Mouse (Mus musculus): ENCODE data around the gene Ankfy1. TPM values are rescaled to one million over a fixed set of nuclear protein-coding genes. Genes with fewer than 3 reads are reported as not detected.
"Not testable (repeated sequence)": the region's sequence is repeated elsewhere in the genome, so short reads cannot be mapped to it uniquely, and the experiment has no call there.

Ankfy1 gene
- total RNA-seq, 2 experiments from 2014 or later: 32.5 to 34.0 TPM

- DNase-seq (ENCODE audit: low spot score in 2 of 2); intact Hi-C loops (cut with DNase I): not testable (repeated sequence)
Measured at GRCm38 (mm10) chr11:72705111-72705510, 15.3 kb downstream of the Ankfy1 start.

- intact Hi-C loops (cut with DNase I): no loop called here
- DNase-seq (ENCODE audit: low spot score in 2 of 2): peak; percentile 63 to 86
Measured at GRCm38 (mm10) chr11:72712721-72713120, 22.9 kb downstream of the Ankfy1 start.

DNA sequence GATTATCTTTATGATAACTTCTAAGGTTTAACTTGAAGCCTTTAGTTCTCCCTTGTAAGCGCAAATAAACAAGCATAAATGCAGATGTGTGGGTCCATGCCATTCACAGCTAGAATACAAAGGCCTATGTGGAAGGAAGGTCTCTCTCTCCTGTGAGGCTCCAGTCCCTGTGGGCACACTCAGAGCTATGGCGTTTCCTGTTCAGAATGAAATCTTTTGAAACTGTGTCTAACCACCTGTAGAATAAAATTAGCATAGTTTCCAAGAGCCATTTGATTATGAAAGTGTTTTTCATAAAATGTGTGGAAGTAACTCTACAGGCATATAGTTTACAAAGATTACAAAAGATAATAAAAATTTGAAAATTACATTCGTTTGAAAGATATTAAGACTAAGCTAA is 28.4 kb downstream of the Ankfy1 start:
- intact Hi-C loops (cut with DNase I): no loop called here
- DNase-seq (ENCODE audit: low spot score in 2 of 2): no peak

GRCm38 (mm10) chr11:72723165-72723564 is 33.4 kb downstream of the Ankfy1 start:
- intact Hi-C loops (cut with DNase I): no loop called here
- no peak for DNase-seq (ENCODE audit: low spot score in 2 of 2)

- DNase-seq (ENCODE audit: low spot score in 2 of 2): no peak
- intact Hi-C loops (cut with DNase I): loop anchor here (2.0 kb wide), 1 partner anchor 153 kb away; no protein-coding TSS in a partner anchor
Measured at GRCm38 (mm10) chr11:72723871-72724270, 34.1 kb downstream of the Ankfy1 start.

DNA sequence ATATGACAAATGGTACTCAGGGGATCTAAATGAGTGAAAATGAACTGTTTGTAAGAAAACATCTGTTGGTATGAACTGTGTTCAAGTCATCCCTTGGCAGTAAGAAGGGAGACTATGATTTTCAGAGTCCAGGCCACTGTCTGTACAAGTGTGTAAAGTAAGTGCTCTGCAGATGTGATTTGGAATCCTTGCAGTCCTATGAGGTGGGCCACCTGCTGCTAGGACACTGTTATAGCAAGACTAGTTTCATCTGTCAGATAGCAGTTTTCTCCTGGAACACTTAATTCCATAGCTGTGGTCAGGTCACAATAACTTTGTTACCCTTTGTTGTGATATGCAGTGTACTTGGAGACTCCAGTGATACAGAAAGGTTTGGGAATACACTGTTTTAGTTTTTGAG is 36.2 kb downstream of the Ankfy1 start:
- peak in 1 of 2 experiments; percentile 19 for DNase-seq (ENCODE audit: low spot score in 2 of 2)
- intact Hi-C loops (cut with DNase I): no loop called here

DNA sequence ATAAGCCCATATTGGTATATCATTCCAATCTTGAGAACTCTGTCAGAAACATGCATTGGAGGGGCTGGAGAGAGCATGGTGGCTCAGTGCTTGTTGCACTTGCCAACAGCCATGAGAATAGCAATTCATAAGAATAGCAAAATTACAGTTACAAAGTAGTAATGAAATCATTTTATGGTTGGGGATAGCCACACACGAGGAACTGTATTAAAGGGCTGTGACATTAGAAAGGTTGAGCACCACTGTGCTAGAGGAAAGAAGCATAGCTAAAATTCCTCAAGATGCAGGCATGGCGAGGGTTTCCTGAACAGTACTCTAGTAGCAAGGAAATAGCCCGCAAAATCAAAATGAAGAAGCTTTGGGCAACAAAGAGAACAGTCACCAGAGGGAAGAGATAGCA is 43.9 kb downstream of the Ankfy1 start:
- no peak for DNase-seq (ENCODE audit: low spot score in 2 of 2)

DNA sequence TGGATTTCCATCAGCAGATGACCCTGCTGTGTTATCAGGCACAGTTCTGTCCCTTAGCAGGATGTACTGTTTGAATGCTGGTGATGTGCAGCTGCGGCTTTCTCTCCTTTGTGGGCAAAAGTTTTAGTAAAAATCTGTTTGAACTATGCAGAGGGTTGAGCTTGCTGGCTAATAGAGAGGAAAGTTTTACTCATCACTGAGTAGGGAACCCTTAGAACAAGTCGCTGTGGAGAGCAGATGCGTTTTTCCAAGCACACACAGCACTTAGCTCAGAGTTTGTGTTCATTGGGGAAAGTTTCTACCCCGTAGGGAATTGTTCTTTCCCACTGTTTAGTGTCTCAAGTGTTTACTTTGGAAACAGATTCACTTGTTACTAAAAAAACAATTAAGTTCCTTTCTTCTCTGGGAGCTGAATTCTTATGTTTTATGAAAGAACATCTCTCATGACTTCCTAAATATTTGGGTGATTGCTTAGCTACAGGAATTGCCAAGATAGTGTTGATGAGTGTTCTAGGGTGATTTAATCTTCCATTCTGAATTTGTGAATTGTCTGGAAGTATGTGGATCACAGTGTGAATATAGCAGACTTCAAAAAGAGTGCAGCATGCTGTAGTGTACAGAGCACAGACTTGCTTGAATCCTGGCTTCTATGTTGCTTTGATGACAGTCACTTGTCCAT is 45.2 kb downstream of the Ankfy1 start:
- intact Hi-C loops (cut with DNase I): loop anchor here (5.0 kb wide), 1 partner anchor 163 kb away; no protein-coding TSS in a partner anchor
- DNase-seq (ENCODE audit: low spot score in 2 of 2): no peak

More for the DNA sequence above, 43.9 kb downstream of the Ankfy1 start:
- intact Hi-C loops (cut with DNase I): no loop called here

- intact Hi-C loops (cut with DNase I): loop anchor here (5.0 kb wide), 1 partner anchor 163 kb away; no protein-coding TSS in a partner anchor
- DNase-seq (ENCODE audit: low spot score in 2 of 2): no peak
Measured at GRCm38 (mm10) chr11:72735519-72735860, 45.7 kb downstream of the Ankfy1 start.

DNA sequence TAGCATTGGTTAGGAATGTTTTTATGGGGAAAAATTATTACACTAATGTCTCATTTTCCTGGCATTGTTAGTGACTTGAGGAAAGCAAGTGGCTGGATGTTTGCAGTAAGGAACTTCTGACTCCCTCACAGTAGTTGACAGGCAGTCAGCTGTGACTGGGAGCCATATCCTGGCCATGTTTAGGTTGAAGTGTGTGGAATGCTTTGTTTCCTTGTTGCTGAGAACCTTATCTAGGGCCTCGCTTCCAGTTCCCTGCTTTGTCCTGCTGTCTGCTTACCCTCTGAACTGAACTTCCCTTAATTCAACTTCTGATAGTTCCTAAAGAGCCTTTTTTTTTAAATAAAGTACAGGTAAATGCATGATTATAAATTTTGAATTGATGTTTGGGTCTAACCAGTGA is 46.5 kb downstream of the Ankfy1 start:
- intact Hi-C loops (cut with DNase I): loop anchor here (5.0 kb wide), 1 partner anchor 164 kb away; no protein-coding TSS in a partner anchor
- DNase-seq (ENCODE audit: low spot score in 2 of 2): no peak

GRCm38 (mm10) chr11:72737517-72737916 is 47.7 kb downstream of the Ankfy1 start:
- DNase-seq (ENCODE audit: low spot score in 2 of 2): not testable (repeated sequence)

GRCm38 (mm10) chr11:72739048-72739447 is 49.2 kb downstream of the Ankfy1 start:
- intact Hi-C loops (cut with DNase I): loop anchor here (5.0 kb wide), 1 partner anchor 167 kb away; no protein-coding TSS in a partner anchor

More at GRCm38 (mm10) chr11:72737517-72737916, 47.7 kb downstream of the Ankfy1 start:
- intact Hi-C loops (cut with DNase I): loop anchor here (5.0 kb wide), 1 partner anchor 165 kb away; no protein-coding TSS in a partner anchor

DNA sequence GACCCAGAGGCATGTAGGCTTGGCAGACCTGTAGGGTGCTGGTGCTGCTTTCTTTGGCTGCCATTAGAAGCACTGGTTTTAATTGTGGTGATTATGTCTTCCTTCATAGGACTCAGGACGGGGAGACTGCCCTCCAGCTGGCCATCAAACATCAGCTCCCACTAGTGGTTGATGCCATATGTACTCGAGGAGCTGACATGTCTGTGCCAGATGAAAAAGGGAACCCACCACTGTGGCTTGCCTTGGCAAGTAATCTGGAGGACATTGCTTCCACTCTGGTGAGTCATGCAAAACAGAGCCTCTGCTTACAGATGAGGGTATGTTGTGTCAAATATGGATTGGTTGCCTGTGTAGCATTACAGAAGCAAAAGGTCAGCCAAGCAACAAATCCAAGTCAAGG is 62.1 kb downstream of the Ankfy1 start:
- intact Hi-C loops (cut with DNase I): no loop called here
- DNase-seq (ENCODE audit: low spot score in 2 of 2): no peak

More at GRCm38 (mm10) chr11:72739048-72739447, 49.2 kb downstream of the Ankfy1 start:
- DNase-seq (ENCODE audit: low spot score in 2 of 2): peak in 1 of 2 experiments; percentile 51

DNA sequence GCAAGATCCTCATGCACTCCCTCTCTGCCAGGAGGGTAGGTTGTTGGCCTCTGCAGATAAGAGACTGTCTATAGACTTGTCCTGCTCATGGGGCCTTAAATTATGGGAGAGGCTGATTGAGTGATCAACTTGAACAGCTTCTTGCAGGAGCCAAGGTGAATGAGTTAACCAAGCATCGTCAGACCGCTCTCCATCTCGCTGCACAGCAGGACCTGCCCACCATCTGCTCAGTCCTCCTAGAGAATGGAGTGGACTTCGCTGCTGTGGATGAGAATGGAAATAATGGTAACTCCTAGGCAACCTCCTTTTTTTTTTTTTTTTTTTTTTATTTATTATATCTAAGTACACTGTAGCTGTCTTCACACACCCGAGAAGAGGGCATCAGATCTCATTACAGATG is 68.5 kb downstream of the Ankfy1 start:
- no peak for DNase-seq (ENCODE audit: low spot score in 2 of 2)
- intact Hi-C loops (cut with DNase I): no loop called here

DNA sequence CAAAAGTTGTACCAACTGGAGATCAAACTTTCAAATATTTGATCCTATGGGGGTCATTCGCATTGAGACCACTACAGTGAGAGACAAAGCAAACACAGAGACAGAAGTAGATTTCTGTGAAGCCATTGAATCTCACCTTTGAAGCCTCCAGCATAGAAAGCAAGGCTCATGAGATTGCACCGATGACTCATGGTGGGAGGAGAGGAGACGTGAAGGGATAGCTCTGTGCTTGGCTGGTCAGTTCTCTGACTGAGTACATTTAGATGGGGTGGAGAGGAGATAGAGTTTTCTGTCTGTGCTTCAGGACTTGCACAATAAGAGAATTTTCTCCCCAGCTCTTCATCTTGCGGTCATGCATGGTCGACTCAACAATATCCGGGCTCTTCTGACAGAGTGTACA is 69.8 kb downstream of the Ankfy1 start:
- intact Hi-C loops (cut with DNase I): no loop called here
- no peak for DNase-seq (ENCODE audit: low spot score in 2 of 2)

- intact Hi-C loops (cut with DNase I): loop anchor here (5.0 kb wide), 1 partner anchor 167 kb away; no protein-coding TSS in a partner anchor
- DNase-seq (ENCODE audit: low spot score in 2 of 2): no peak
Measured at GRCm38 (mm10) chr11:72760781-72761180, 71.0 kb downstream of the Ankfy1 start.

DNA sequence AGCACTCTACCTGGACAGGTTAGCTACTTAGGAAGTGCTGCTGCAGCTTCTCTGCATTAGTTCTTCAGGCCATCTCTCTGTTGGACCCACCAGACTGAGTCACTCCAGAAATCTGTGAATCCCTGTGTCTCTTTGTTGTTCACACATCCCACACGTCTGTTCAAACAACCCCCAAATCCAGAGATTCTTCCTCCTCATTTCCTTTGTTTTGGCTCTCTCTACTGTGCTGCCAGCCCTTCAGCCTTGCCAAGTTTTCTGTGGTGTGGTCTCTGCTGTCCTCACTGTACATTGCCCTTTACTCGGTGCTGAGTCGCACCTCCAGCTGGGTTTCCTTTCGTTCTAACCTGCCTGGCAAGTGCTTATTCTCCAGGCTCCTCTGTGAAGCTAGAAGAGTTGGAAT is 74.5 kb downstream of the Ankfy1 start:
- DNase-seq (ENCODE audit: low spot score in 2 of 2): peak; percentile 20 to 69
- intact Hi-C loops (cut with DNase I): loop anchor here (5.0 kb wide), 1 partner anchor 163 kb away; no protein-coding TSS in a partner anchor

DNA sequence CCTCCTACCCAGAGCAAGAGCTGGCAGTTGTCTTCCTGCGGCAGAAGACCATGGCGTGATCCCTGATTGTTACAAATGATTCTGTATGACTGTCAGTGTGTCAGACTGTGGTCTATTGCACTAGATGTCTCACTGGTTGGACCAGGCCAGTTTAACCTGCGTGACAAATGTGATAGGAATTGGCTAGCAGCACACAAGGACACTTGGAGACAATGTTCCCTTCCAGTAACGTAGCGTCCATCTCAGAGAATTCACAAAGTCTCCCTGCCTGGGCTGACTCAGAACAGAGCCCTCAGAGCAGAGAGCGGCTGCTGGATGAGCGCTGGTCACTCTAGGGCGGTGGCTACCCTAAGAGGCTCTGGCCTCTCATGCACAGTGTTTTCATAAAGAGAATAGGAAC is 77.9 kb downstream of the Ankfy1 start:
- intact Hi-C loops (cut with DNase I): no loop called here
- no peak for DNase-seq (ENCODE audit: low spot score in 2 of 2)

DNA sequence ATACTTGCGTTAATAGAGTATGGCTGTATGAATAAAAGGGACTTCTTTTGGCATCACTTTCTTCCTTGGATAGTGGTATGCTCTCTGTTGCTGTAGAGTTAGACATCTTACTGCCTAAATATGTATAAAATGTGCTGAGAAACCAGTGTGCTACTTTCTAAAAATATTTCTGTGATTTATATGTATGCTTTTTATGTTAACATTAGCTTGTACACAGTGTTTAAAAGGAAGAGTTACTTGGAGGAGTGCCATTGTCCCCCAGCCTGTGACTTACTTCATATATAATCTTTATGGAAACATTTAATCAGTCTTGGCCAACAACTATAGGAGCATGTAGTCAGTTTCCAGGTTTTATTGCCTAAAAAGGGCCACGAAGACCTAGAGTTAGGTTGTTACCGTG is 79.3 kb downstream of the Ankfy1 start:
- intact Hi-C loops (cut with DNase I): no loop called here
- DNase-seq (ENCODE audit: low spot score in 2 of 2): peak in 1 of 2 experiments; percentile 62

- intact Hi-C loops (cut with DNase I): no loop called here
- no peak for DNase-seq (ENCODE audit: low spot score in 2 of 2)
Measured at GRCm38 (mm10) chr11:72770324-72770723, 80.5 kb downstream of the Ankfy1 start.

DNA sequence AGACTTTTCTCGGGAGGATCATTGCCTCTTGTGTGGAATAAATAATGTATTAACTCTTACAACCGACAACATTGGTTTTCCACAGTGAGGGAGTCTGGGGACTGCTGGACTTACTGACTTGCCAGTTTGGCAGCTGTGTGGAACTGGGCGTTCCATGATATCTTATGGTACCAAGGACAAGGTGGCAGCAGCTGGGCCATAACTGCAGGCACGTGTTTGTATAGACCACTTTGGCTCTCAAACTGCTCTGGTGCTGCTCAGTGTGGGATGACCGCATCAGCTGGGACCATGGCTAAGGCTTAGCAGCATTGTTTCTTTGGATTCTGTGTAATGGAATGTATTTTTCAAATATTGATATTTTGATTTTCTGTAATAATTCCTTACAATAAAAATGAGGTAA is 81.0 kb downstream of the Ankfy1 start:
- intact Hi-C loops (cut with DNase I): no loop called here
- no peak for DNase-seq (ENCODE audit: low spot score in 2 of 2)

Measured in left cerebral cortex, postnatal 25 days (tissue).